Mouse (Mus musculus) bone marrow, adult 2 months (tissue): ENCODE data around the gene 4932438H23Rik. TPM values are rescaled to one million over a fixed set of nuclear protein-coding genes. Genes with fewer than 3 reads are reported as not detected.
A peak's percentile ranks its signal among the peaks of the same experiment; 100 is the strongest.

Experiments used
- H3K27ac ChIP-seq: fragments of 200-500 bp; 2 replicates; pipeline ENCODE4 v1.5.1; 2012; ENCODE audit warnings: low read depth, mild to moderate bottlenecking, control low read depth, inconsistent platforms, low read length; ENCODE audit not compliant: control insufficient read depth, poor library complexity, insufficient read depth
- H3K4me1 ChIP-seq: fragments of 200-500 bp; 2 replicates; pipeline ENCODE4 v1.6.1; 2011; ENCODE audit warnings: low read length; ENCODE audit not compliant: control insufficient read depth, insufficient read depth
- H3K4me3 ChIP-seq: fragments of 200-500 bp; replicated peaks from 2 replicates; pipeline ENCODE3; 2011; ENCODE audit warnings: mild to moderate bottlenecking, low read depth, low read length, control low read depth; ENCODE audit not compliant: control insufficient read depth
- CTCF ChIP-seq: fragments of 200-500 bp; IDR thresholded peaks from 2 replicates; pipeline ENCODE4 v1.5.1; 2011; ENCODE audit warnings: low read length, control low read depth; ENCODE audit not compliant: control insufficient read depth, insufficient read depth
- POLR2A ChIP-seq: fragments of 200-500 bp; IDR thresholded peaks from 2 replicates; pipeline ENCODE4 v1.6.1; 2011; ENCODE audit warnings: low read depth, mild to moderate bottlenecking, control low read depth, low read length, borderline replicate concordance; ENCODE audit not compliant: control insufficient read depth
- WGBS: fragments of 180-500 bp; shearing (Covaris S2); methylation state at CpG from one replicate; pipeline ENCODE4 v1.1.7; 2018; 5-methylcytosine and 5-hydroxymethylcytosine counted together
- polyA plus RNA-seq: library from polyadenylated mRNA; stranded (reverse); fragments of >200 nt; gene quantifications from 2 replicates; pipeline ENCODE4 v1.2.4, GENCODE M21; 2011; ENCODE audit warnings: low replicate concordance; ENCODE audit not compliant: missing spikeins, insufficient read depth, insufficient read length

The 4932438H23Rik gene
- polyA plus RNA-seq, 1 experiment: not detected

GRCm38 (mm10) chr16:91035866-91036265 is 59.1 kb downstream of the 4932438H23Rik start:
- no peak overlapping the region for H3K4me3 ChIP-seq
- no peaks in the 10 kb centered on the region for H3K4me1 ChIP-seq
- TF ChIP-seq POLR2A (no peak), CTCF (no peak)
- 81% methylated on average over 10 of the region's 10 CpGs for WGBS
- no peak overlapping the region for H3K27ac ChIP-seq

GRCm38 (mm10) chr16:91030751-91031150 is 64.2 kb downstream of the 4932438H23Rik start:
- no peak overlapping the region for H3K4me3 ChIP-seq
- TF ChIP-seq CTCF (no peak), POLR2A (no peak)
- WGBS: 53% methylated on average over 4 of the region's 4 CpGs

GRCm38 (mm10) chr16:91029901-91030300 is 65.0 kb downstream of the 4932438H23Rik start:
- Histone ChIP-seq H3K4me3 (no peak overlapping the region), H3K4me1 (no peaks in the 10 kb centered on the region), H3K27ac (no peak overlapping the region)
- 98% methylated on average over 2 of the region's 2 CpGs for WGBS
- no peak for TF ChIP-seq CTCF
- no peak for TF ChIP-seq POLR2A

More at GRCm38 (mm10) chr16:91030751-91031150, 64.2 kb downstream of the 4932438H23Rik start:
- Histone ChIP-seq H3K27ac (no peak overlapping the region), H3K4me1 (no peaks in the 10 kb centered on the region)

GRCm38 (mm10) chr16:91029161-91029743 is 65.7 kb downstream of the 4932438H23Rik start:
- no peaks in the 10 kb centered on the region for H3K4me1 ChIP-seq
- WGBS: 93% methylated on average over 8 of the region's 8 CpGs
- H3K27ac ChIP-seq: no peak overlapping the region
- no peak overlapping the region for H3K4me3 ChIP-seq
- TF ChIP-seq CTCF (no peak), POLR2A (no peak)

- no peaks in the 10 kb centered on the region for H3K4me1 ChIP-seq
- no peak overlapping the region for H3K27ac ChIP-seq
- H3K4me3 ChIP-seq: no peak overlapping the region
- no peak for TF ChIP-seq POLR2A
- TF ChIP-seq CTCF: no peak
- WGBS: 90% methylated on average over 4 of the region's 4 CpGs
Measured at GRCm38 (mm10) chr16:91026290-91026689, 68.6 kb downstream of the 4932438H23Rik start.

GRCm38 (mm10) chr16:91023384-91023783 is 71.5 kb downstream of the 4932438H23Rik start:
- TF ChIP-seq POLR2A: no peak
- TF ChIP-seq CTCF: peak; percentile 49
- no peak overlapping the region for H3K4me3 ChIP-seq
- no peak overlapping the region for H3K27ac ChIP-seq
- WGBS: 90% methylated on average over 1 of the region's 1 CpGs
- H3K4me1 ChIP-seq: no peaks in the 10 kb centered on the region

- Histone ChIP-seq H3K4me3 (no peak overlapping the region), H3K27ac (peak overlapping the region; percentile 64), H3K4me1 (no peaks in the 10 kb centered on the region)
- 78% methylated on average over 10 of the region's 10 CpGs for WGBS
- TF ChIP-seq CTCF (no peak), POLR2A (no peak)
Measured at GRCm38 (mm10) chr16:91020842-91021483, 74.0 kb downstream of the 4932438H23Rik start.

- WGBS: 93% methylated on average over 4 of the region's 4 CpGs
- no peak for TF ChIP-seq POLR2A
- TF ChIP-seq CTCF: no peak
- Histone ChIP-seq H3K4me1 (no peaks in the 10 kb centered on the region), H3K4me3 (no peak overlapping the region), H3K27ac (no peak overlapping the region)
Measured at GRCm38 (mm10) chr16:91019476-91019875, 75.4 kb downstream of the 4932438H23Rik start.
